Mouse (Mus musculus): ENCODE data around the gene Gse1. TPM values are rescaled to one million over a fixed set of nuclear protein-coding genes. Genes with fewer than 3 reads are reported as not detected.

The Gse1 gene
- polyA plus RNA-seq, 1 experiment from 2014 or later, result 24.0 TPM

DNA sequence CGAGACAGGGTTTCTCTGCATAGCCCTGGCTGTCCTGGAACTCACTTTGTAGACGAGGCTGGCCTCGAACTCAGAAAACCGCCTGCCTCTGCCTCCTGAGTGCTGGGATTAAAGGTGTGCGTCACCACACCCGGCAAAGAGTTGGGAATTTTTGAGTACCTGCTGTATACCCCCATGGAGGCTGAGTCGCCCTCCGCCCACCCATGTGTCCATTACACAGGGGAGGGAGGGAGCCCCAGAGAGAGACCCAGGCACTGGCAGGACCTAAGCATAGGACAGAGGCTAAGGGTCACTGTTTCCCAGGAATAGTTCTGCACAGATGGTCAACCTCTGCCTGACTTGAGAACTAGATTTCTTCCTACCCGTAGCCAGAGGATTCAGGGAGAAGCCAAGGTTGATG is 279.0 kb downstream of the Gse1 start:
- Histone ChIP-seq H3K4me1 (peaks cover 100% of the 10 kb centered on the region), H3K9me3 (replicated peaks) (no peaks in the 10 kb centered on the region), H3K4me3 (no peak overlapping the region), H3K27ac (no peak overlapping the region), H3K4me2 (no peak overlapping the region), H3K36me3 (ENCODE audit: poor library complexity, severe bottlenecking) (no peaks in the 10 kb centered on the region), H3K27me3 (no peaks in the 10 kb centered on the region), H3K9ac (peak overlapping the region; percentile 26; the same call in 1 of the 2 replicates)
- ATAC-seq, result no peak
- 92% methylated on average over 9 of the region's 9 CpGs for WGBS

GRCm38 (mm10) chr8:120509136-120510034 is 281.1 kb downstream of the Gse1 start:
- WGBS, result 3% methylated on average over 21 of the region's 21 CpGs
- H3K4me1 ChIP-seq, result peaks cover 100% of the 10 kb centered on the region
- peak overlapping the region; percentile 83 for H3K27ac ChIP-seq
- peak overlapping the region; percentile 53 for H3K4me2 ChIP-seq
- H3K27me3 ChIP-seq, result no peaks in the 10 kb centered on the region
- peak; percentile 51 for ATAC-seq
- no peaks in the 10 kb centered on the region for H3K36me3 ChIP-seq (ENCODE audit: poor library complexity, severe bottlenecking)
- H3K9ac ChIP-seq, result peak overlapping the region; percentile 56
- peak overlapping the region; percentile 15; the same call in 1 of the 2 replicates for H3K4me3 ChIP-seq
- H3K9me3 ChIP-seq (replicated peaks), result no peaks in the 10 kb centered on the region

DNA sequence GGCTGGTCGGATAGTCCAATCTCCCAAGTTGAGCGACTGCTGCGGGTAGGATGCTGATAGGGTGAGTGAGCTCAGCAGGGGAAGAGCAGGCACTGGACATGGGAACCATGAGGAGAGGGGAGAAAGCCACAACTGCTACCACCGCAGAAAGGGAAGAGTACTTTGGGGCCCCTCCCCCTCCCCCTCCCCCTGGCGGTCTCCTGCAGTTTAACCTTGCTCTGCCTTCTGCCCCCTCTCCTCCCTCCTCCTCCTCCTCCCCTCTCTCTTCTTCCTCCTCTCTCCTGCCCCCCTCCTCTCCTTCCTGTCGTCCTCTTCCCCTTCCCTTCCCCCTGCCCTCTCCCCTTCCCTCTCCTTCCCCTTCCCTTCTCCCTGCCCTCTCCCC is 281.8 kb downstream of the Gse1 start:
- Histone ChIP-seq H3K4me3 (no peak overlapping the region), H3K9ac (peak overlapping the region; percentile 56), H3K27ac (peak overlapping the region; percentile 83), H3K9me3 (replicated peaks) (no peaks in the 10 kb centered on the region), H3K4me1 (peaks cover 100% of the 10 kb centered on the region), H3K4me2 (peak overlapping the region; percentile 53), H3K27me3 (no peaks in the 10 kb centered on the region), H3K36me3 (ENCODE audit: poor library complexity, severe bottlenecking) (no peaks in the 10 kb centered on the region)
- no peak for ATAC-seq
- WGBS, result 4% methylated on average over 6 of the region's 6 CpGs

DNA sequence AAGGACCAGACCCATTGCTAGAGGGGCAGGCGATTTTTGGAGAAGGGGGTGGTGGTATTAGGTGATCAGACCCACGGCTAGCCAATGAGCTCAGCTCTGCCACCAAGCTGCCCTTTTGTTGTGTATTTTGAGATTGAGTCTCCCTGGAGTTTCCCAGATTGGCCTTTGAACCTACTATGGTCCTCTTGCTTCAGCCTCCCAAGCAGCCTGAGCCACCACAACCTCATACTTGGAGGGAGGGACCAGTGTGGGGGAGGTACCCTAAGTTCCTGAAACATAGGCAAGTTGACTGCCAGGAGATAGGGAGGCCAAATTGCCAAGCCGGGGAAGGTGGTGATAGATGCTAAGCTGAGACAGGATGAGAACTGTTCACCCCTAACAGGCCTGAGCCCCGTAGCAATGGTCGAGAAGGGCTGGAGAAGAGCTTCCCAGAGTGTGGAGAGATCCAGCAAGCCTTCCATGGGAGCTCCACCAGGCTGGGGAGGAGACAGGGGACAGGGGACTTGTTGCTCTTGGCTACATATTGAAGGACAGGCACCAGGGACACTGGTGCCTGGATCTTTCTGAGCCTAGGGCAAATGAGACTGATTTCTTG is 282.7 kb downstream of the Gse1 start:
- Histone ChIP-seq H3K36me3 (ENCODE audit: poor library complexity, severe bottlenecking) (no peaks in the 10 kb centered on the region), H3K27me3 (no peaks in the 10 kb centered on the region; the same call in 1 of the 2 replicates), H3K27ac (peak overlapping the region; percentile 73), H3K4me3 (no peak overlapping the region), H3K9me3 (replicated peaks) (no peaks in the 10 kb centered on the region), H3K4me2 (peak overlapping the region; percentile 48), H3K4me1 (peaks cover 100% of the 10 kb centered on the region), H3K9ac (peak overlapping the region; percentile 45)
- WGBS, result 35% methylated on average over 5 of the region's 5 CpGs
- no peak for ATAC-seq

- Histone ChIP-seq H3K27me3 (no peaks in the 10 kb centered on the region; the same call in 1 of the 2 replicates), H3K9me3 (replicated peaks) (no peaks in the 10 kb centered on the region), H3K27ac (peak overlapping the region; percentile 73), H3K4me3 (no peak overlapping the region), H3K9ac (peak overlapping the region; percentile 17), H3K4me2 (peak overlapping the region; percentile 48), H3K4me1 (peaks cover 100% of the 10 kb centered on the region), H3K36me3 (ENCODE audit: poor library complexity, severe bottlenecking) (no peaks in the 10 kb centered on the region)
- ATAC-seq, result no peak
- WGBS, result 33% methylated on average over 8 of the region's 8 CpGs
Measured at GRCm38 (mm10) chr8:120511737-120512136, 283.5 kb downstream of the Gse1 start.

DNA sequence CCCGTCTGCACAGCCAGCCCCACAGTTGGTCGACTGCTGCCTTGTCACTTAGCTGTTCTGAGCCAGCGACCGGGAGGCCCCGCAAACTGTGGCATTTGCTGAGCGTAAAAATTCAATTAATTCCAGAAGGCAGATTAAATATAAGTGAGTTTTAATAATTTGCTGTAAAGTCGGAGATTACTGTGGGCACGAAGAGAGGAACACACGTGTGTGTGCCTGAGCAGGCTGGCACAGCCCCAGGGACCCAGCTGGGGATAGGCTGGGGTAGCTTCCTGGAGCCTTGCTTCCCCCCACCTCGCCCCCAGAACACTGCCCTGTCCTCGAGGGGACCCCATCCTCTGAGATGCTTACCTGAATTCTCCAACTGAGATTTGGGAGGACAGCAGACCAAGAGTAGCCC is 284.1 kb downstream of the Gse1 start:
- Histone ChIP-seq H3K9me3 (replicated peaks) (no peaks in the 10 kb centered on the region), H3K4me2 (peak overlapping the region; percentile 48; the same call in 1 of the 2 replicates), H3K36me3 (ENCODE audit: poor library complexity, severe bottlenecking) (no peaks in the 10 kb centered on the region), H3K27me3 (no peaks in the 10 kb centered on the region; the same call in 1 of the 2 replicates), H3K9ac (peak overlapping the region; percentile 17; the same call in 1 of the 2 replicates), H3K4me3 (no peak overlapping the region), H3K27ac (peak overlapping the region; percentile 73), H3K4me1 (peaks cover 100% of the 10 kb centered on the region)
- no peak for ATAC-seq
- WGBS, result 25% methylated on average over 11 of the region's 11 CpGs

- Histone ChIP-seq H3K27ac (peak overlapping the region; percentile 95), H3K4me3 (no peak overlapping the region), H3K4me1 (peaks cover 100% of the 10 kb centered on the region), H3K36me3 (ENCODE audit: poor library complexity, severe bottlenecking) (no peaks in the 10 kb centered on the region), H3K9ac (no peak overlapping the region), H3K27me3 (no peaks in the 10 kb centered on the region; the same call in 1 of the 2 replicates), H3K4me2 (peak overlapping the region; percentile 48), H3K9me3 (replicated peaks) (no peaks in the 10 kb centered on the region)
- WGBS, result 19% methylated on average over 6 of the region's 6 CpGs
- no peak for ATAC-seq
Measured at GRCm38 (mm10) chr8:120513145-120513544, 284.9 kb downstream of the Gse1 start.

- Histone ChIP-seq H3K9ac (peak overlapping the region; percentile 55), H3K36me3 (ENCODE audit: poor library complexity, severe bottlenecking) (no peaks in the 10 kb centered on the region), H3K4me1 (peaks cover 100% of the 10 kb centered on the region), H3K9me3 (replicated peaks) (no peaks in the 10 kb centered on the region), H3K4me2 (peak overlapping the region; percentile 48), H3K27ac (peak overlapping the region; percentile 95), H3K4me3 (0 out of 2 replicates have a peak overlapping the region, but pooled peaks have one; percentile 4), H3K27me3 (no peaks in the 10 kb centered on the region; the same call in 1 of the 2 replicates)
- WGBS, result 2% methylated on average over 25 of the region's 26 CpGs
- peak; percentile 78 for ATAC-seq
Measured at GRCm38 (mm10) chr8:120513638-120514461, 285.6 kb downstream of the Gse1 start.

DNA sequence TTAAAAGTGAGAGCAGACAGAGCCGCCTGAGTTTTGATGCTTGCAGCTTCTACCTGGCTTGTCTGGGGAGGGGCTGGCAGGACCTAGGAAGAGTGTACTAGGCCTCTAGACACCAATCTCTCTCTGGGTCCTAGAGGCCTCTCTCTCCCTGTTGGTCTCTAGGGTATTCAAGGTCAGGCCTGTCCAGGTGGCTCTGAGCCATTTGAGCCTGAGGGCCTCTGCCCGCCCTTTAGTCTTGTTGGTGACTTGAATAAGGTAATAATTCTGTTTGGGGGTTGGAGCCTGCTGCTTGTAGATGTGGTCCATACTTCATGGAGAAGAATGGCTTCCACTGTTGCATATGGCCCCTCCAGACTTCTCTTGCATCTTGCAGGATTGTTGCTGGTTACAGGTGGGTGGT is 287.0 kb downstream of the Gse1 start:
- H3K27ac ChIP-seq, result peak overlapping the region; percentile 95
- no peak overlapping the region for H3K4me3 ChIP-seq
- H3K9me3 ChIP-seq (replicated peaks), result no peaks in the 10 kb centered on the region
- no peaks in the 10 kb centered on the region; the same call in 1 of the 2 replicates for H3K27me3 ChIP-seq
- no peak overlapping the region for H3K4me2 ChIP-seq
- H3K4me1 ChIP-seq, result peaks cover 100% of the 10 kb centered on the region
- no peak overlapping the region for H3K9ac ChIP-seq
- no peaks in the 10 kb centered on the region for H3K36me3 ChIP-seq (ENCODE audit: poor library complexity, severe bottlenecking)
- ATAC-seq, result no peak
- 92% methylated on average over 2 of the region's 2 CpGs for WGBS

DNA sequence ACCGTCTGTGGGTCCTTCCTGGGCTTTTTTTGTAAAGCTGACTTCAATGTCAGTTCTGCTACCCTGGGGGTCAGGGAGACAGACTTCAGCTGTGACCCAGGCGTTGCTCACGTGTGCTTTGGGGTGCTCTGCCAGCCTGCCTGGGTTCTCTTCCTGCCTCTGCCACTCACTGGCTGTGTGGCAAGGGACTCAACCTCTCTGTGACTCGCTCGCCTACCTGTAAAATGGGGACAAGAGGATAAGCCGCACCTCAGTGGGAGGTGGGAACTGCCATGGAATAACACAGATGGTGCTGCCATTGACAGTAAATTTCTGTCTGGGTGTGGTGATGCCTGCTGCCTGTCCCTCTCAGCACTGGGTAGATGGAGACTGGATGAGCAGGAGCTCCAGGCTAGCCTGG is 287.4 kb downstream of the Gse1 start:
- 87% methylated on average over 6 of the region's 6 CpGs for WGBS
- ATAC-seq, result no peak
- H3K9ac ChIP-seq, result no peak overlapping the region
- no peaks in the 10 kb centered on the region for H3K9me3 ChIP-seq (replicated peaks)
- H3K27me3 ChIP-seq, result no peaks in the 10 kb centered on the region; the same call in 1 of the 2 replicates
- no peak overlapping the region for H3K4me3 ChIP-seq
- H3K4me1 ChIP-seq, result peaks cover 100% of the 10 kb centered on the region
- no peak overlapping the region for H3K4me2 ChIP-seq
- peak overlapping the region; percentile 95; the same call in 1 of the 2 replicates for H3K27ac ChIP-seq
- H3K36me3 ChIP-seq (ENCODE audit: poor library complexity, severe bottlenecking), result no peaks in the 10 kb centered on the region

DNA sequence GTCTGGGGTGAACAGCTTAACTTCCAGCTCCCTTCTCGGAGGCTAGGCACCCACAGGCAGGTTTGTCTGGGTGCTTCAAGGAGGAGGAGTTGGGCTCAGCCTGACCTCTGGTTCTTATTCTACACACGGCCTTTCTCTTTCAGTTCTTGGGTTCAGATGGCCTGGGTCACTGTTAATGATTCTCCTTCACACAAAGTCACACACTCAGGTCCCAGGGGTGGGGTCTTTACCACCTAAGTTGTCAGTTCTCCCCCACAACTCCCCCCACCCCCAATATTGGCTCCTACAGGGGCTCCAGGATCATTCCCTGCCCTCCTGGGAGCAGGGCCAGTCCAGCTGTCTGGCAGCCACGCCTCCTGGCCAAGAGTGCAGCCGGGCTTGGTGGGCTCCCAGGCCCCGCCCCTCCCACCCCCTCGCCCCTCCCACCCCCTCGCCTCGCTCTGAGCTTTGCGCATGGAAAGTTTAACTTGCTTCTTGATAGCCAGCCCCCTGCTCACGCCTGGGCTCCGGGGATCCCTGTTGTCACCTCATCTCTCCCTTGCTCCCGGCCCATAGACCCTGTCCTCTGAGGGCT is 288.0 kb downstream of the Gse1 start:
- Histone ChIP-seq H3K9ac (0 out of 2 replicates have a peak overlapping the region, but pooled peaks have one; percentile 30), H3K4me2 (peak overlapping the region; percentile 41)
- 8% methylated on average over 12 of the region's 12 CpGs for WGBS

More for the DNA sequence above, 288.0 kb downstream of the Gse1 start:
- H3K4me3 ChIP-seq, result no peak overlapping the region
- H3K27ac ChIP-seq, result peak overlapping the region; percentile 65
- no peaks in the 10 kb centered on the region for H3K36me3 ChIP-seq (ENCODE audit: poor library complexity, severe bottlenecking)
- H3K9me3 ChIP-seq (replicated peaks), result no peaks in the 10 kb centered on the region
- no peaks in the 10 kb centered on the region; the same call in 1 of the 2 replicates for H3K27me3 ChIP-seq
- peaks cover 100% of the 10 kb centered on the region for H3K4me1 ChIP-seq
- no peak for ATAC-seq
